Mouse (Mus musculus): Measurements from ENCODE around the gene Coro1c.

The Coro1c gene

GRCm38 (mm10) chr5:113797149-113797882 is 111.2 kb downstream of the Coro1c start:
- no peak for DNase-seq (ENCODE audit: low spot score)

GRCm38 (mm10) chr5:113796401-113797148 is 112.0 kb downstream of the Coro1c start:
- DNase-seq (ENCODE audit: low spot score): peak; percentile 66

Data from yolk sac, embryonic 10.5 days (tissue).